Mouse (Mus musculus): ENCODE measurements around the gene Nat10. TPM values are rescaled to one million over a fixed set of nuclear protein-coding genes. Genes with fewer than 3 reads are reported as not detected.

Gene Nat10
- polyA plus RNA-seq, 1 experiment from 2014 or later: 28.6 TPM

- H3K9ac ChIP-seq: no peak overlapping the region
Observed at GRCm38 (mm10) chr2:103784621-103785020, 23.6 kb upstream of the Nat10 start.

GRCm38 (mm10) chr2:103762492-103762891 lies 1.4 kb upstream of the Nat10 start:
- no peak for ATAC-seq (ENCODE audit: low FRiP score, low read depth)
- H3K9ac ChIP-seq: no peak overlapping the region
- H3K4me1 ChIP-seq: peaks cover 13% of the 10 kb centered on the region
- H3K36me3 ChIP-seq: peaks cover 23% of the 10 kb centered on the region
- H3K27ac ChIP-seq: no peak overlapping the region
- H3K4me2 ChIP-seq (replicated peaks): no peak overlapping the region; the same call in 1 of the 2 replicates
- H3K4me3 ChIP-seq: no peak overlapping the region
- WGBS: 52% methylated on average over 1 of the region's 1 CpGs
- no peaks in the 10 kb centered on the region for H3K27me3 ChIP-seq
- H3K9me3 ChIP-seq: no peaks in the 10 kb centered on the region

More at GRCm38 (mm10) chr2:103784621-103785020, 23.6 kb upstream of the Nat10 start:
- H3K27ac ChIP-seq: no peak overlapping the region
- WGBS: 81% methylated on average over 4 of the region's 4 CpGs
- H3K4me2 ChIP-seq (replicated peaks): no peak overlapping the region
- H3K27me3 ChIP-seq: no peaks in the 10 kb centered on the region
- no peaks in the 10 kb centered on the region for H3K9me3 ChIP-seq
- H3K36me3 ChIP-seq: peaks cover 42% of the 10 kb centered on the region
- no peak for ATAC-seq (ENCODE audit: low FRiP score, low read depth)
- no peak overlapping the region for H3K4me3 ChIP-seq
- H3K4me1 ChIP-seq: peaks cover 6% of the 10 kb centered on the region

GRCm38 (mm10) chr2:103761993-103762392 lies 923 bp upstream of the Nat10 start:
- Histone ChIP-seq H3K4me1 (peaks cover 13% of the 10 kb centered on the region), H3K27ac (no peak overlapping the region; the same call in 1 of the 2 replicates), H3K9me3 (no peaks in the 10 kb centered on the region), H3K27me3 (no peaks in the 10 kb centered on the region), H3K4me3 (peak overlapping the region; percentile 72), H3K4me2 (replicated peaks) (peak overlapping the region; percentile 88), H3K9ac (no peak overlapping the region), H3K36me3 (peaks cover 23% of the 10 kb centered on the region)
- ATAC-seq (ENCODE audit: low FRiP score, low read depth): no peak
- WGBS: 45% methylated on average over 4 of the region's 4 CpGs

- H3K27me3 ChIP-seq: no peaks in the 10 kb centered on the region
- H3K36me3 ChIP-seq: peaks cover 21% of the 10 kb centered on the region
- H3K9me3 ChIP-seq: no peaks in the 10 kb centered on the region
- peak overlapping the region; percentile 53; the same call in 1 of the 2 replicates for H3K27ac ChIP-seq
- peak overlapping the region; percentile 72 for H3K4me3 ChIP-seq
- H3K4me2 ChIP-seq (replicated peaks): peak overlapping the region; percentile 88
- no peak for ATAC-seq (ENCODE audit: low FRiP score, low read depth)
- under 1% methylated on average over 12 of the region's 12 CpGs for WGBS
- H3K4me1 ChIP-seq: peaks cover 13% of the 10 kb centered on the region
- H3K9ac ChIP-seq: peak overlapping the region; percentile 70
Observed at GRCm38 (mm10) chr2:103760421-103760820, 649 bp downstream of the Nat10 start.

GRCm38 (mm10) chr2:103755458-103756085 lies 5.5 kb downstream of the Nat10 start:
- Histone ChIP-seq H3K9me3 (no peaks in the 10 kb centered on the region), H3K4me2 (replicated peaks) (no peak overlapping the region), H3K27ac (no peak overlapping the region), H3K36me3 (peaks cover 54% of the 10 kb centered on the region), H3K9ac (no peak overlapping the region), H3K4me3 (no peak overlapping the region), H3K4me1 (0 out of 2 replicates have a peak, but pooled peaks cover 5% of the 10 kb centered on the region), H3K27me3 (no peaks in the 10 kb centered on the region)
- 89% methylated on average over 9 of the region's 9 CpGs for WGBS
- ATAC-seq (ENCODE audit: low FRiP score, low read depth): no peak

- ATAC-seq (ENCODE audit: low FRiP score, low read depth): no peak
Observed at GRCm38 (mm10) chr2:103754614-103755013, 6.5 kb downstream of the Nat10 start.

GRCm38 (mm10) chr2:103751771-103752170 lies 9.3 kb downstream of the Nat10 start:
- Histone ChIP-seq H3K4me3 (no peak overlapping the region), H3K4me2 (replicated peaks) (no peak overlapping the region), H3K27me3 (no peaks in the 10 kb centered on the region), H3K27ac (no peak overlapping the region), H3K9ac (no peak overlapping the region), H3K9me3 (no peaks in the 10 kb centered on the region), H3K36me3 (peaks cover 83% of the 10 kb centered on the region), H3K4me1 (no peaks in the 10 kb centered on the region)
- ATAC-seq (ENCODE audit: low FRiP score, low read depth): no peak
- 95% methylated on average over 6 of the region's 6 CpGs for WGBS

More at GRCm38 (mm10) chr2:103754614-103755013, 6.5 kb downstream of the Nat10 start:
- no peaks in the 10 kb centered on the region for H3K9me3 ChIP-seq
- peaks cover 64% of the 10 kb centered on the region for H3K36me3 ChIP-seq
- H3K4me2 ChIP-seq (replicated peaks): no peak overlapping the region
- H3K4me3 ChIP-seq: no peak overlapping the region
- H3K27me3 ChIP-seq: no peaks in the 10 kb centered on the region
- no peak overlapping the region for H3K9ac ChIP-seq
- H3K27ac ChIP-seq: no peak overlapping the region
- 0 out of 2 replicates have a peak, but pooled peaks cover 1% of the 10 kb centered on the region for H3K4me1 ChIP-seq
- 87% methylated on average over 3 of the region's 3 CpGs for WGBS

- no peaks in the 10 kb centered on the region for H3K4me1 ChIP-seq
- no peaks in the 10 kb centered on the region for H3K27me3 ChIP-seq
- no peak overlapping the region for H3K4me2 ChIP-seq (replicated peaks)
- ATAC-seq (ENCODE audit: low FRiP score, low read depth): no peak
- WGBS: 81% methylated on average over 3 of the region's 3 CpGs
- no peak overlapping the region for H3K4me3 ChIP-seq
- H3K9ac ChIP-seq: no peak overlapping the region
- H3K36me3 ChIP-seq: peaks cover 69% of the 10 kb centered on the region
- no peak overlapping the region for H3K27ac ChIP-seq
- no peaks in the 10 kb centered on the region for H3K9me3 ChIP-seq
Observed at GRCm38 (mm10) chr2:103749091-103749490, 12.0 kb downstream of the Nat10 start.

- Histone ChIP-seq H3K9ac (no peak overlapping the region), H3K27me3 (no peaks in the 10 kb centered on the region), H3K27ac (no peak overlapping the region), H3K4me1 (no peaks in the 10 kb centered on the region), H3K4me2 (replicated peaks) (no peak overlapping the region), H3K9me3 (no peaks in the 10 kb centered on the region), H3K4me3 (no peak overlapping the region), H3K36me3 (peaks cover 72% of the 10 kb centered on the region)
- no peak for ATAC-seq (ENCODE audit: low FRiP score, low read depth)
- WGBS: 92% methylated on average over 9 of the region's 9 CpGs
Observed at GRCm38 (mm10) chr2:103747891-103748290, 13.2 kb downstream of the Nat10 start.

GRCm38 (mm10) chr2:103746761-103747160 lies 14.3 kb downstream of the Nat10 start:
- Histone ChIP-seq H3K36me3 (peaks cover 73% of the 10 kb centered on the region), H3K27me3 (no peaks in the 10 kb centered on the region), H3K27ac (no peak overlapping the region), H3K4me2 (replicated peaks) (no peak overlapping the region), H3K9me3 (no peaks in the 10 kb centered on the region), H3K4me1 (no peaks in the 10 kb centered on the region), H3K9ac (no peak overlapping the region), H3K4me3 (no peak overlapping the region)
- no peak for ATAC-seq (ENCODE audit: low FRiP score, low read depth)
- WGBS: 81% methylated on average over 2 of the region's 2 CpGs

GRCm38 (mm10) chr2:103746096-103746495 lies 15.0 kb downstream of the Nat10 start:
- no peaks in the 10 kb centered on the region for H3K9me3 ChIP-seq
- no peak overlapping the region for H3K4me3 ChIP-seq
- no peak overlapping the region for H3K9ac ChIP-seq
- H3K4me2 ChIP-seq (replicated peaks): no peak overlapping the region
- H3K4me1 ChIP-seq: no peaks in the 10 kb centered on the region
- H3K27ac ChIP-seq: no peak overlapping the region
- 88% methylated on average over 2 of the region's 2 CpGs for WGBS
- H3K36me3 ChIP-seq: peaks cover 67% of the 10 kb centered on the region
- no peak for ATAC-seq (ENCODE audit: low FRiP score, low read depth)
- H3K27me3 ChIP-seq: no peaks in the 10 kb centered on the region

- WGBS: 85% methylated on average over 5 of the region's 5 CpGs
- Histone ChIP-seq H3K27ac (no peak overlapping the region), H3K27me3 (no peaks in the 10 kb centered on the region), H3K4me2 (replicated peaks) (no peak overlapping the region), H3K4me3 (no peak overlapping the region), H3K9me3 (no peaks in the 10 kb centered on the region), H3K36me3 (peaks cover 67% of the 10 kb centered on the region), H3K9ac (no peak overlapping the region), H3K4me1 (no peaks in the 10 kb centered on the region)
- no peak for ATAC-seq (ENCODE audit: low FRiP score, low read depth)
Observed at GRCm38 (mm10) chr2:103745481-103745880, 15.6 kb downstream of the Nat10 start.

GRCm38 (mm10) chr2:103743988-103744387 lies 17.1 kb downstream of the Nat10 start:
- Histone ChIP-seq H3K4me1 (no peaks in the 10 kb centered on the region), H3K36me3 (peaks cover 67% of the 10 kb centered on the region), H3K27ac (no peak overlapping the region), H3K27me3 (no peaks in the 10 kb centered on the region), H3K9me3 (no peaks in the 10 kb centered on the region), H3K9ac (no peak overlapping the region), H3K4me2 (replicated peaks) (no peak overlapping the region), H3K4me3 (no peak overlapping the region)
- no peak for ATAC-seq (ENCODE audit: low FRiP score, low read depth)
- 83% methylated on average over 7 of the region's 7 CpGs for WGBS

Data from limb, embryonic 13.5 days (tissue).